Mouse (Mus musculus) embryonic facial prominence, embryonic 12.5 days (tissue): ENCODE results near the gene Creb3l2. TPM values are rescaled to one million over a fixed set of nuclear protein-coding genes. Genes with fewer than 3 reads are reported as not detected.

Experiments
- ATAC-seq: fragments of 200-750 bp; cut with Nextera tagmentation; 2 replicates; pipeline ENCODE4 v1.8.0; 2017; ENCODE audit not compliant: insufficient number of reproducible peaks, insufficient read depth, low FRiP score, low TSS enrichment
- H3K27ac ChIP-seq: fragments of 300-500 bp; sonication (generic); 2 replicates; pipeline ENCODE4 v1.5.1; 2016; ENCODE audit warnings: mild to moderate bottlenecking
- H3K27me3 ChIP-seq: fragments of 300-500 bp; sonication (generic); 2 replicates; pipeline ENCODE4 v1.6.1; 2016; ENCODE audit warnings: mild to moderate bottlenecking, moderate library complexity
- H3K36me3 ChIP-seq: fragments of 300-500 bp; sonication (generic); 2 replicates; pipeline ENCODE4 v1.6.1; 2016; ENCODE audit warnings: mild to moderate bottlenecking
- H3K4me1 ChIP-seq: fragments of 300-500 bp; sonication (generic); 2 replicates; pipeline ENCODE4 v1.6.1; 2016
- H3K4me2 ChIP-seq: fragments of 300-500 bp; sonication (generic); replicated peaks from 2 replicates; pipeline ENCODE4 v1.6.1; 2016; ENCODE audit warnings: mild to moderate bottlenecking, moderate library complexity
- H3K4me3 ChIP-seq: fragments of 300-500 bp; sonication (generic); 2 replicates; pipeline ENCODE4 v1.5.1; 2016; ENCODE audit warnings: mild to moderate bottlenecking
- H3K9ac ChIP-seq: fragments of 300-500 bp; sonication (generic); 2 replicates; pipeline ENCODE4 v1.6.1; 2016; ENCODE audit warnings: mild to moderate bottlenecking, moderate library complexity
- H3K9me3 ChIP-seq: fragments of 300-500 bp; sonication (generic); 2 replicates; pipeline ENCODE4 v1.6.1; 2016; ENCODE audit warnings: mild to moderate bottlenecking, moderate library complexity
- WGBS: fragments of 180-500 bp; shearing (Covaris S2); methylation state at CpG from one replicate; pipeline ENCODE4 v1.1.7; 2016; 5-methylcytosine and 5-hydroxymethylcytosine counted together
- polyA plus RNA-seq: library from polyadenylated mRNA; unstranded; fragments of >200 nt; fragmentation: Nextera tagmentation; extraction: Ambion mirVana; gene quantifications from 2 replicates; pipeline ENCODE4 v1.2.1, GENCODE M21; 2016

The Creb3l2 gene
- polyA plus RNA-seq, 1 experiment from 2014 or later, result 25.6 TPM

GRCm38 (mm10) chr6:37290691-37291090, 151.3 kb downstream of the Creb3l2 start:
- ATAC-seq, result no peak
- Histone ChIP-seq H3K4me1 (no peaks in the 10 kb centered on the region; the same call in 1 of the 2 replicates), H3K36me3 (no peaks in the 10 kb centered on the region), H3K4me2 (no peak overlapping the region), H3K9me3 (no peaks in the 10 kb centered on the region), H3K9ac (no peak overlapping the region), H3K4me3 (no peak overlapping the region), H3K27me3 (no peaks in the 10 kb centered on the region), H3K27ac (no peak overlapping the region)
- WGBS, result 96% methylated on average over 3 of the region's 3 CpGs

- Histone ChIP-seq H3K27ac (no peak overlapping the region), H3K36me3 (no peaks in the 10 kb centered on the region), H3K9ac (no peak overlapping the region), H3K27me3 (no peaks in the 10 kb centered on the region), H3K9me3 (no peaks in the 10 kb centered on the region), H3K4me3 (no peak overlapping the region), H3K4me2 (no peak overlapping the region), H3K4me1 (no peaks in the 10 kb centered on the region)
- WGBS, result 92% methylated on average over 4 of the region's 4 CpGs
- ATAC-seq, result no peak
Observed at GRCm38 (mm10) chr6:37286134-37286533, 155.8 kb downstream of the Creb3l2 start.

GRCm38 (mm10) chr6:37284879-37285278, 157.1 kb downstream of the Creb3l2 start:
- H3K4me1 ChIP-seq, result no peaks in the 10 kb centered on the region
- no peak for ATAC-seq
- no peak overlapping the region for H3K4me3 ChIP-seq
- H3K27ac ChIP-seq, result no peak overlapping the region
- H3K4me2 ChIP-seq, result no peak overlapping the region
- WGBS, result 92% methylated on average over 9 of the region's 9 CpGs
- H3K36me3 ChIP-seq, result no peaks in the 10 kb centered on the region
- H3K9ac ChIP-seq, result no peak overlapping the region
- no peaks in the 10 kb centered on the region for H3K27me3 ChIP-seq
- H3K9me3 ChIP-seq, result no peaks in the 10 kb centered on the region

GRCm38 (mm10) chr6:37283336-37283735, 158.6 kb downstream of the Creb3l2 start:
- no peaks in the 10 kb centered on the region for H3K9me3 ChIP-seq
- no peak overlapping the region for H3K4me3 ChIP-seq
- H3K4me1 ChIP-seq, result no peaks in the 10 kb centered on the region
- no peaks in the 10 kb centered on the region for H3K27me3 ChIP-seq
- no peak overlapping the region for H3K4me2 ChIP-seq
- H3K9ac ChIP-seq, result no peak overlapping the region
- H3K36me3 ChIP-seq, result no peaks in the 10 kb centered on the region
- H3K27ac ChIP-seq, result no peak overlapping the region
- 37% methylated on average over 2 of the region's 2 CpGs for WGBS
- ATAC-seq, result no peak

GRCm38 (mm10) chr6:37282659-37283058, 159.3 kb downstream of the Creb3l2 start:
- H3K27me3 ChIP-seq, result no peaks in the 10 kb centered on the region
- H3K36me3 ChIP-seq, result no peaks in the 10 kb centered on the region
- no peak overlapping the region for H3K4me3 ChIP-seq
- no peaks in the 10 kb centered on the region for H3K4me1 ChIP-seq
- ATAC-seq, result no peak
- H3K9ac ChIP-seq, result no peak overlapping the region
- no peaks in the 10 kb centered on the region for H3K9me3 ChIP-seq
- 58% methylated on average over 1 of the region's 1 CpGs for WGBS
- no peak overlapping the region for H3K27ac ChIP-seq
- H3K4me2 ChIP-seq, result no peak overlapping the region

Other genes starting within 250 kb of the Creb3l2 start
- gene Dgki, start 142.0 kb downstream of the Creb3l2 start, polyA plus RNA-seq, result 1.2 and 1.3 TPM in 2 replicates
- not detected in 2 replicates for gene Akr1d1, start 88.0 kb upstream of the Creb3l2 start, polyA plus RNA-seq